Mouse (Mus musculus) bone marrow macrophage, adult 2 months (primary cell): ENCODE measurements around the gene Cxxc4. TPM values are rescaled to one million over a fixed set of nuclear protein-coding genes. Genes with fewer than 3 reads are reported as not detected.

Source experiments
- H3K27ac ChIP-seq: 2 replicates; pipeline ENCODE4 v1.5.1; 2012; ENCODE audit warnings: low read depth, low read length; ENCODE audit not compliant: insufficient read depth
- H3K4me1 ChIP-seq: 2 replicates; pipeline ENCODE4 v1.6.1; 2012; ENCODE audit warnings: low read length; ENCODE audit not compliant: control insufficient read depth, insufficient read depth
- H3K4me3 ChIP-seq: 2 replicates; pipeline ENCODE4 v1.5.1; 2012; ENCODE audit warnings: mild to moderate bottlenecking, low read length, moderate library complexity; ENCODE audit not compliant: insufficient read depth
- CTCF ChIP-seq: IDR thresholded peaks from 2 replicates; pipeline ENCODE4 v1.5.1; 2012; ENCODE audit warnings: low read depth, mild to moderate bottlenecking, low read length, moderate library complexity
- POLR2A ChIP-seq: IDR thresholded peaks from 2 replicates; pipeline ENCODE4 v1.6.1; 2012; ENCODE audit warnings: mild to moderate bottlenecking, low read depth, low read length, borderline replicate concordance
- polyA plus RNA-seq: library from polyadenylated mRNA; stranded (reverse); fragments of >200 nt; gene quantifications from 2 replicates; pipeline ENCODE4 v1.2.4, GENCODE M21; 2012; ENCODE audit not compliant: missing spikeins, insufficient read depth, insufficient read length

The Cxxc4 gene
- polyA plus RNA-seq, 1 experiment: not detected

DNA sequence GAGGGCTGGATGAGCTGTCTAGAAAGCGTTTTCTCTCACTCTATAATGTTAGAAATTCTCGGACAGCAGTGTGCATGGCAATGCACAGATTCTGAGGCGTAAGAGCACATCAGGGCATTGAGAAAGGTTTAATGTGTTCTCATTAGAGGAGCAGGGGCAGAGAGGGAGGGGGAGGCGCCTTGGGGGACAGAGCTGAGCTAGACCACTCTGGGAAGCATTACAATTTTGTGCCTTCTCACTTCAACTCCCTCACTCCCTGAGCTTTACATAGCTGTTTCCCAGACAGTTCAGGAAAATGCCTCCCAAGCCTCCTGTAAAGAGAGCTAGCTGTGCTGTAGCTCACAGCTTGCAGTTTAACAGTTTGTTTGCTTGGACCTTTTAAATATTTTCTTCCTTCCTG lies 70.2 kb downstream of the Cxxc4 start:
- TF ChIP-seq CTCF: no peak
- no peak for TF ChIP-seq POLR2A

DNA sequence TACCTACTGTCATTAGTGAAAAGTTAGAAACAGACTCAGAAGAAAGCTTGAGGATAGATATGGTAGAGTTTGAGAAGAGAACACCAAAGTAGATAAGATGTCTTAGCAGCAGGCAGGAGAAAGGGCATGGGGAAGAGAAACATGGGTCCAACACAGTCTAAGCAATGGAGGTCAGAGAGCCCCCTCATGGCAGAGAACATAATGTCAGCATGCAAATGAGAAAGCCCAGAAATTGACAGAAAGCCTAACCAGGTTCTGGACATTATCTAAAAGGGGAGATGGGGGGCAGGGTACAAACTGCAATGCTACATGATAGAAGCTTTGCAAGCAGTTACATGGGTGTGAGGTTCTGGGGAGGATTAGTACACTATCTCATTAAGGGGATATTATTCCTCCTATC lies 71.5 kb downstream of the Cxxc4 start:
- no peak overlapping the region for H3K4me3 ChIP-seq
- no peaks in the 10 kb centered on the region for H3K4me1 ChIP-seq
- no peak overlapping the region for H3K27ac ChIP-seq
- TF ChIP-seq CTCF: no peak
- no peak for TF ChIP-seq POLR2A

More for the DNA sequence above, 70.2 kb downstream of the Cxxc4 start:
- H3K27ac ChIP-seq: no peak overlapping the region
- no peaks in the 10 kb centered on the region for H3K4me1 ChIP-seq
- no peak overlapping the region for H3K4me3 ChIP-seq
